Mouse (Mus musculus): Measurements from ENCODE around the gene Phyhipl. TPM values are rescaled to one million over a fixed set of nuclear protein-coding genes. Genes with fewer than 3 reads are reported as not detected.

Gene Phyhipl
- total RNA-seq (2021): not detected
- long read RNA-seq, experiment 1: 0 reads
- long read RNA-seq, experiment 2: 0 reads

DNA sequence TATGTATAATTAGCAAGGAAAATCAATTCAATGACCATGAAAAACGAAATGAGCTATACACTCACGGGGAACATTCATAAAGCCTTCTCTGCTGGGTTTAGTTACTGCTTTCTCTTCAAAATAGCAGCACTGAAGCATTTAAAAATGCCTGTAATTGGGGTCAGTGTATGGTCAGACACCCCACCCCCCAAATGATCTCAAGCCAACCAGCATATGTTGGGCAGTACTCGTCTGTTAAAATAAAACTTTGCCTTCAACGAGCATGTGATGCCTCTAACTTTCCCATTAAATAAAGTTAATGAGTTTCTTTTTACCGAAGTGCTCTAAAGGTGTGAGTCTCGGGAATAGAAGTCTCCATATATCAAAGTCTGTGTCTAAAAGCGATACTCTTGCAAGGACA, at the start of gene Phyhipl:
Gene Phyhipl, minus strand, starts transcription at position 138 of the 400 bp plus-strand sequence.
- no peak for TF ChIP-seq CTCF (IDR thresholded peaks at IDR 0.05)
- intact Hi-C loops (cut with DNase I): no loop called here
- Histone ChIP-seq H3K4me3 (no peak within 1 kb of the TSS), H3K27ac (no peak within 1 kb of the TSS)
- no peak for DNase-seq

DNA sequence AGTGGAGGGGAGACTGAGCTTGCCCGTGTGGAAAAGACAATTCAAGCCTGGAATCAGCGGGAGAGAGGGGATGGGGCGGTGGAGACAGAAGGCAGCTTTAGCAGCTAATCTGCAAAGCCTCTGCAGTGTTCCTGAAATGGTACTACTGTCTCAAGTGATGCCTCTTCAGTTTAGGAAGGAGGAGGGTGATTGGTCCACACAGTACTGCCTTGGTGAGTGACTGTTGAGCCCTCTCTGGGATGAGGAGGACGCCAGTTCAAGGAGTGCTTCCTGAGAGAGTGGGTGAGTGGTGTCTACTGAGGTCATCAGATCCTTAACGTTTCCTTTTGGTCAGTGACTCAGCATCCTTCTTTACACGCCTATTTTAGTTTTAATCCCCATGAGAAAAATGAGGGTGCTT, 47.4 kb upstream of the Phyhipl start:
- no peak overlapping the region for H3K4me3 ChIP-seq
- intact Hi-C loops (cut with DNase I): no loop called here
- no peak for TF ChIP-seq CTCF (IDR thresholded peaks at IDR 0.05)
- no peak overlapping the region for H3K27ac ChIP-seq
- DNase-seq: no peak

DNA sequence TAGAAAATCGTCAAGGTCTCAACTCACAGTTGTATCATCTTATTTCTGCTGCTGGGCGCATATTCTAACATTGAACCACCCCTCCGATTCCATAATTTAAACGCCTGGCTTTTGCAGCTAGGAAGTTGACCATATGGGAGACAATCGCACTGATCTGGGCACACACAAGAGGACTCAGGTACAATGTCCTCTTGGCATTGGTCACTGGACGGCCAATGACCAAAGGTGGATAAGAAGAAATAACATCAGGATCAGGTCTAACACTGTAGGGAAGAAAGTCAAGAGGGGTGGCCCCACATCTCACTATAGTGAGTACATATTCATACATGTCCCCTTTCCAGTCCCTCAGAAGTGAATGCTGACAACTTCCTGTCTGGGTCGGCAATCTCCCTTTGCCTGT, 43.8 kb upstream of the Phyhipl start:
- no peak for DNase-seq
- intact Hi-C loops (cut with DNase I): no loop called here

DNA sequence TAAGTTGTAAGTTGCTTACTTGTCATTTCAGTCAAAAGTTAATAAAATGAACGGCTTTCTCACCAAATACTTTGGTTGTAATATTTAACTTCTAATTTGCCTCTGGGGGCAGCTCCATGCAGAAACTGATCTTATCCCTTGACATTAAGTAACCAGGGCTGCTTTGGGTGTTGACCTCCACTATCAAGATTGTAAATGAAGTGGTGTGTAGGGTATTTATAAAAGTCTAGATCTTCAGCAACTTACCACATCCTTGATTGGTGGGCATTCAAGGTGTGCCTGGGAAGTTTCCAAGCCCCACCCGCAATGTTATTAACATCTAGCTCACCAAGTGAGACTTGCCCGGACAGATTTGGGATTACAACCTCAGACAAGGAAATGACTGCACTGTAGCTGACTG, 42.2 kb upstream of the Phyhipl start:
- no peak overlapping the region for H3K4me3 ChIP-seq
- H3K27ac ChIP-seq: no peak overlapping the region
- intact Hi-C loops (cut with DNase I): no loop called here
- no peak for DNase-seq
- no peak for TF ChIP-seq CTCF (IDR thresholded peaks at IDR 0.05)

More for the DNA sequence above, 43.8 kb upstream of the Phyhipl start:
- H3K4me3 ChIP-seq: no peak overlapping the region
- TF ChIP-seq CTCF (IDR thresholded peaks at IDR 0.05): no peak
- no peak overlapping the region for H3K27ac ChIP-seq

DNA sequence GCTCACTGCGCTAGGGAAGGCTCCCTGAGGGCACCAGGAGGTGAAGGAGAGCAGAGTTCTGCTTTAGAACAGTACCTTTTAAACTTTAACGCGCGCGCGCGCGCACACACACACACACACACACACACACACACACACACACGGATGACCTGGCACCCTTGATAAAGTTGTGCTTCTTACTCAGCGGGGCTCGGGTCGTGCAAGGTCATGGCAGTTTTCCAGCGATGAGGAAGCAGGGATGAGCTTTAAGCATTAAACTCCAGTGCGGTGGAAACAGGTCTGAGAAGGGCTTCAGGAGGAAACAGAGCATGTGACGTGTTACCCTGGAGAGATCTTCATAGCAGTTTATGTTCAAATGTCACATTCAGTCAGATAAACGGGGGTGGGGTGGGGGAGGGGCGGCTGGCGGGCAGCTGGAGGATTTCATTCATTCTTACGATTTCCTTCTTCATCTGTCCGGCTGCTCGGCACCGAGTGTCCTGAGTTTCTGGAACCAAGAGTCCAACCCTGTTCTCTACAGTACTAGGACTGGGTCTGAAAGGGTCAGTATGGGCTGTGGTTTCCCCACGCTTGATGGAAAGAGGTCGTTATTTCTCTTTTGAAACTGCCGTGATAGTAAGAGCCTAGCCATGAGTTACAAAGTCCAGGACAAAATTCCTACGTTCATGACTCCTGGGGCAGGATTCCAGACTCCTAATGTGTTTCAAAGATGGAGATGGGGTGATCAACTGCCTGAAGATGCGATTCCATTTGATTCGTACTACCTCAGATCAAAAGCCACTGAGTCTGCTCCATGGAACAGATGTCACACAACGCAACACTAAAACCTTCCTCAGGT, 41.2 kb upstream of the Phyhipl start:
- Histone ChIP-seq H3K4me3 (no peak overlapping the region), H3K27ac (no peak overlapping the region)
- intact Hi-C loops (cut with DNase I): no loop called here
- DNase-seq: no peak
- TF ChIP-seq CTCF (IDR thresholded peaks at IDR 0.05): no peak

DNA sequence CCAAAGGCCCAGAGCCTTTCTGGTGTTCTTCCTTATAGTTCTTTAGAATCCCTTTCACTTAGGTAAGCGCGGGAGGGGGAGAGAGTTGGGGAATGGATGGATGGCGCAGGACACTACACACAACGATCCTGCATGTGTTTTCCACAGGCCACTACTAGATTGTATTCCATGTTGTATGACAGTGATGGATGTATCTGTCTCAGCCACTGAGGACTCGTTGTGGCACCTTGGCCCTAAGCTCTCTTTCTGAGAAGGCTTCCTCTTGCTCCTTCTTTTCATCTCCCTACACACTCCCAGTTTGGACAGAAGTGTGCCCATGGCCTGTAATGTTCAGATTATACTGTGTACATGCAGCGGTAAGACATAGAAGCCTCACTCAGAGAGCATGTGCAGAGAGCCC, 33.6 kb upstream of the Phyhipl start:
- no peak for TF ChIP-seq CTCF (IDR thresholded peaks at IDR 0.05)
- no peak overlapping the region for H3K4me3 ChIP-seq
- intact Hi-C loops (cut with DNase I): no loop called here
- no peak for DNase-seq
- H3K27ac ChIP-seq: 0 out of 2 replicates have a peak overlapping the region, but pooled peaks have one; percentile 9

DNA sequence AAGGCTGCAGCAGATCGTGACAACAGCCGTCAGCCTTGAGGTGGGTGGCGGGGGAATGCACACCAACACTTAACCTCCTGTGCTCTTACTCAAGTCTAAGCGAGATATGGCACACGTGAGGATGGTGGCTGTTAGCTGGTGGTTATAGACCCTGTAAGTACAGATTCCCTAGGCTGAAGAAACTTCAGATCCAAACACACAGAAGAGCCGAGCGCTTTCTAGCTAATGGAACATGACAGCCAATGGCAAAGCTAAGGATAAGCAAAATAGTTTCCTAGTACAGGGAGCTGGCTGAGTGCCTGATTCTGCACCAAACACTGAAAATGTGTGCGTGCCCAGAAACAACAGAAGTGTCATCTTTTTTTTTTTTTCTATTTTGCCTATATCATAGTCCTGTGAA, 33.1 kb upstream of the Phyhipl start:
- no peak for DNase-seq
- no peak overlapping the region for H3K4me3 ChIP-seq
- no peak overlapping the region for H3K27ac ChIP-seq
- intact Hi-C loops (cut with DNase I): no loop called here
- TF ChIP-seq CTCF (IDR thresholded peaks at IDR 0.05): no peak

DNA sequence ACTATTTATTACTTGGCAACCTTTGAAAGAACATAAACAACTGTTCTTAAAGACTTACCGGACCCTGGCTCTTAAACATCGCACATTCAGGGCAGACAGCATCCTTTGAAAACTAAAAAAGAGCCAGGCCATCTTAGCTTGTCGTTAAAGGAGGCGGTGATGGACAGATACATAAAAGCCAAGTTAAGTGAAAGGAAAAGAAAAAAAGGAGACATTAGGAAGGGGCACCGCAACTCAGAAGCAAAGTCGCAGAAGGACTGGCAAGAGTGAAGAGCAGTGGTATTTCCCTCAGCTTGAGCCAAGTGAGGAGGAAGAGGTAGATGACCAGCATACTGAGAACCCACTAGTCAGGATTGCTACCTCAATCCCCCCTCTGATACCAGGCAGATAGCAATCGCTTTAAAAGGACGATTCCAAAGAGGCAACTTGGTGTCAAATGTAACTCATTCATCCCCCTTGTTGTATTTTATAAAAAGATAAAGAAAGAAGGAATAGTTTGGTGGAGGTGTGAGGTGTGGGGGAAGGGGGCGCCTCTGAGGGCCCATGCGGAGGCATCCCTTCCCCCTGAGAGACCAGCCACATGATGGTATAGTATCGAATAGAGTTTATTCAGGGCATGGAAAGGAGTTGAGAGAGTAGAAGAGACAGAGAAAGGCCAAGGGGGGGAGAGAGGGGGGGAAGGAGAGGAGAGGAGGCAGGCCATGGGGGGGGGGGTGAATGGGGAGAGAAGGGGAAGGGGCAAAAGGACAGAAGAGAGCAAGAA, 31.4 kb upstream of the Phyhipl start:
- no peak for TF ChIP-seq CTCF (IDR thresholded peaks at IDR 0.05)
- H3K27ac ChIP-seq: no peak overlapping the region
- no peak for DNase-seq
- no peak overlapping the region for H3K4me3 ChIP-seq
- intact Hi-C loops (cut with DNase I): no loop called here

DNA sequence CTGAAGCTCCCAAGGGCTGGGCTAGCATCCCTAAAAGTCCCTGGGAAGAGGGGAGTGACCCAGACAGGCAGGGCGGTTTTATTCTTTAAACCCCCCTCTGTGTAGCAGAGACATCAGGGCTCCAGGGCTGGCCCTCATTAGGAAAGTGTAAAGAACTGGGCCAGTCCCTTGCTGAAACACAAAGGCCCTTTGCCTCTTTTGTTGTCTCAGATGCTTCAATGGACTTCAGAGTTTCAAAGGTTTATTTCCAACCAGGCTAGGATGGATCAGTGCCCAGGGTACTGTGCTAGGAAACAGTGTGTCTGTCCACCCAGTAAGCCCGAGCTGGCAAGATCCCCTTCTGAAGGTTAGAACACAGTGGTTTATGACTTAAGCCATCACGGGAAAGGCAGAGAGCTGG, 30.7 kb upstream of the Phyhipl start:
- TF ChIP-seq CTCF (IDR thresholded peaks at IDR 0.05): no peak
- intact Hi-C loops (cut with DNase I): no loop called here
- H3K4me3 ChIP-seq: no peak overlapping the region
- no peak for DNase-seq
- H3K27ac ChIP-seq: no peak overlapping the region

DNA sequence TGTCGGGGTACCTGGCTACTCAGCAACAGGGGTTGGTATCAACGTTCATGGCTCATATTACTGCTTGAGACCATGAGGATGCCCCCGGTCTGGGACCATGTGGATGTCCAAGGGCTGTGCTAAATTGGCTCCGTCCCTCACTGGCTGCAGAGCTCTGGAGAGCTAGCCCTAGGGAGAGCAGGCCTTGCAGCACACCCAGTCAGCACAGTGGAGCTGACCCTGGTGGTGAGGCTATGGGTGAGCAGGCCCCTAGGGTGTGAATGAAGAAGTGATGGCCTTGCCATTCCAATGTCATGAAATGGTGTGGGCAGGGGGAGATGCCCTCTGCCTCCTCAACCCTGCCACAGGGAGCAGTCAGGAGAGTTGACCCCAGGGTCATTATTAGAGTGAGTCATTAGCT, 27.7 kb upstream of the Phyhipl start:
- H3K4me3 ChIP-seq: no peak overlapping the region
- no peak for DNase-seq
- no peak for TF ChIP-seq CTCF (IDR thresholded peaks at IDR 0.05)
- intact Hi-C loops (cut with DNase I): no loop called here
- no peak overlapping the region for H3K27ac ChIP-seq

DNA sequence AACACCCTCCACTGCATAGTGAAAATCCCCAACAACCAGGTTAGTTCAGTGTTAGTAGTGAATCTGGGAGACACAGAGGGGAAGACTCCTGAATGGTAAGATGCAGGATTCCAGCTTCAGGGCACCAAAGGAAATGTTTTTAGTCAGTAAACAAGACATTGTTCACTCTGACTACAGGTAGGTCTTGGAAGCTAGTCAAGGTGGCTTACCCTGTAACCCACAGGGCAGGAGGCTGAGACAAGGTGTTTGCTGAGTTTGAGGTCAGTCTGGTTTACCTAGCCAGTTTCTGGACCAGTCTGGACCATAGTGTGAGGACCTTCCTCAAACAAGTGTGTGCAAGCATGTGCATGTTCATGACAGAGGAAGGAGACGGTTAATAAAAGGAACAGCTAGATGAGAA, 22.2 kb upstream of the Phyhipl start:
- no peak overlapping the region for H3K4me3 ChIP-seq
- no peak for DNase-seq
- H3K27ac ChIP-seq: no peak overlapping the region
- intact Hi-C loops (cut with DNase I): no loop called here
- TF ChIP-seq CTCF (IDR thresholded peaks at IDR 0.05): no peak

DNA sequence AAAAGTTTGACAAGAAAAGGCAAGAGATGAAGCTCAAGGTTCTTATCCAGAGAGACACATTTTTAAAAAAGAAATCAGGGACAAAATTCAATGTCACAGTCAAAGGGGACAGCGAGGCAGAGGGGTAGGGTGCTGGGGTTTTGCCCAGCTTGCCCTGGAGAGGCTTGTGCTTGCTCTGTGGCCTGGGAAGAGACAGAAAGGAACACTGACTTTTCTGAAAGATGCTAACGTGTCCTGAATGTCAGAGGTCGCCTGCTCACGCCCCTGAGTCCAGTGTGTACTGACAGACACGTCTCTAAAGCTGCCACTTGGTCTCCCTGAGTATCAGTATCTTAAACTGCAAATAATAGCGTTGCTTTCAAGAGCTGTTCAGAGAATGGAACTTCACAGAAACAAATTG, 507 bp upstream of the Phyhipl start:
- no peak overlapping the region for H3K27ac ChIP-seq
- no peak for TF ChIP-seq CTCF (IDR thresholded peaks at IDR 0.05)
- no peak overlapping the region for H3K4me3 ChIP-seq
- intact Hi-C loops (cut with DNase I): no loop called here
- no peak for DNase-seq

DNA sequence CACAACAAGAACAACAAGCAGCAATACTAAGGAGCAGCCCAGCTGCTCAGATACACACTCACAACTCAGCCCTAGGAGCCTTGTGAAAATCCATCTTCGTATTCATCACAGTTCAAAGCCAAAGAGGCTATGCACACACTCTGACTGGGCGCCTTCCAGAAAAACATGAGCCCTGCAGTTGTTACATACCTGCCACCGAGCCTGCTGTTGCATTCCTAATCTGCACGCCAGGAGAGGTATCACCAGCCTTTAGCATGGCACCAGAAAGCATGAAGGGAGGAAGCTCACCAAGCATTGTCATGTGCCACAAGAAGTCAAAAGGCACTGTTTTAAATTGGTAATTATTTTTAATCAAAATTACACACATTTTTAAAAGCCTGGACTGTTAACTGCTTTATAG, 1.1 kb downstream of the Phyhipl start:
- intact Hi-C loops (cut with DNase I): no loop called here
- no peak for TF ChIP-seq CTCF (IDR thresholded peaks at IDR 0.05)
- H3K4me3 ChIP-seq: no peak overlapping the region
- H3K27ac ChIP-seq: no peak overlapping the region
- DNase-seq: no peak
